24 mouse cellular contexts compared by ENCODE assay signal in genomic region chr8:26590591-26591212, GRCm38 (mm10).
DNase-seq lines count a peak whose midpoint lies in the region; ATAC-seq and TF ChIP-seq lines count a peak whose summit lies in the region.
"Had no signal": no experiment of that assay in that cellular context is flagged by ENCODE, and none has a peak within 500 bp of the region (broad histone marks: within the 10 kb centered on the region; RNA-seq: fewer than 3 reads in every experiment).

No protein-coding gene starts in this region.

- H3K27ac ChIP-seq in midbrain, postnatal 0 days (ENCODE audit: low read depth, low read length) = no peak overlapping the region
- no peak overlapping the region for H3K27ac ChIP-seq in midbrain, embryonic 15.5 days
- no peak overlapping the region for H3K27ac ChIP-seq in intestine, embryonic 15.5 days
- H3K27ac ChIP-seq: forebrain, embryonic 10.5 days; heart, embryonic 15.5 days; hindbrain, embryonic 14.5 days; liver, embryonic 12.5 days; midbrain, embryonic 10.5 days; neural tube, embryonic 12.5 days; stomach, postnatal 0 days had no signal

- no peak overlapping the region for H3K4me3 ChIP-seq in midbrain, postnatal 0 days (ENCODE audit: low read depth, low read length)
- no peak overlapping the region for H3K4me3 ChIP-seq in midbrain, embryonic 15.5 days
- no peak overlapping the region for H3K4me3 ChIP-seq in intestine, embryonic 15.5 days (replicated peaks)
- H3K4me3 ChIP-seq: forebrain, embryonic 10.5 days; heart, embryonic 15.5 days; liver, embryonic 12.5 days; midbrain, embryonic 10.5 days; neural tube, embryonic 12.5 days had no signal

- no peak overlapping the region for H3K9ac ChIP-seq in midbrain, postnatal 0 days (replicated peaks; ENCODE audit: low read length, poor library complexity, severe bottlenecking)
- no peak overlapping the region for H3K9ac ChIP-seq in midbrain, embryonic 15.5 days
- H3K9ac ChIP-seq in intestine, embryonic 15.5 days = no peak overlapping the region
- H3K9ac ChIP-seq: heart, embryonic 15.5 days; hindbrain, embryonic 14.5 days; liver, embryonic 12.5 days; neural tube, embryonic 12.5 days had no signal

- no peak overlapping the region for H3K4me2 ChIP-seq in midbrain, postnatal 0 days (ENCODE audit: low read depth, low read length, poor library complexity, severe bottlenecking)
- no peak overlapping the region for H3K4me2 ChIP-seq in midbrain, embryonic 15.5 days
- H3K4me2 ChIP-seq in intestine, embryonic 15.5 days (replicated peaks) = no peak overlapping the region
- H3K4me2 ChIP-seq: heart, embryonic 15.5 days; hindbrain, embryonic 14.5 days; liver, embryonic 12.5 days; neural tube, embryonic 12.5 days had no signal

- TF ChIP-seq CTCF in midbrain, postnatal 0 days (IDR thresholded peaks at IDR 0.05) = no peak

- peak; percentile 29 to 39 for DNase-seq in cerebellum, postnatal 10 days
- no peak for DNase-seq in cerebellum, adult 11-12 months
- peak; percentile 17 for DNase-seq in midbrain, postnatal 0 days (ENCODE audit: low spot score)
- peak; percentile 38 for DNase-seq in retina, postnatal 1 day
- no peak for DNase-seq in testis, postnatal 14 days (ENCODE audit: low spot score)
- DNase-seq: adrenal gland, postnatal 10 days; B cell, adult 2 months; gastrocnemius, postnatal 36 days; heart, postnatal 36 days; layer of hippocampus, adult 9-11 months; lung, adult 18-20 months; lung, postnatal 10 days had no signal

- WGBS in midbrain, postnatal 0 days = 79% methylated on average over 2 of the region's 2 CpGs
- WGBS in midbrain, embryonic 15.5 days = 75% methylated on average over 2 of the region's 2 CpGs
- WGBS in intestine, embryonic 15.5 days = 78% methylated on average over 2 of the region's 2 CpGs

- no peaks in the 10 kb centered on the region for H3K4me1 ChIP-seq in midbrain, postnatal 0 days (ENCODE audit: insufficient read depth, low read length)
- peaks cover 5% of the 10 kb centered on the region; the same call in 1 of the 2 replicates for H3K4me1 ChIP-seq in midbrain, embryonic 15.5 days
- 0 out of 2 replicates have a peak, but pooled peaks cover 6% of the 10 kb centered on the region for H3K4me1 ChIP-seq in intestine, embryonic 15.5 days (replicated peaks)
- H3K4me1 ChIP-seq: forebrain, embryonic 10.5 days; heart, embryonic 15.5 days; liver, embryonic 12.5 days; midbrain, embryonic 10.5 days had no signal

- ATAC-seq in midbrain, postnatal 0 days (ENCODE audit: low FRiP score) = no peak
- no peak for ATAC-seq in midbrain, embryonic 15.5 days (replicated peaks)
- ATAC-seq in intestine, embryonic 15.5 days = peak; percentile 52; the same call in 1 of the 2 replicates
- ATAC-seq: liver, embryonic 12.5 days; Patski had no signal

- H3K9me3 ChIP-seq in midbrain, postnatal 0 days (ENCODE audit: low read length) = no peaks in the 10 kb centered on the region
- no peaks in the 10 kb centered on the region for H3K9me3 ChIP-seq in midbrain, embryonic 15.5 days
- H3K9me3 ChIP-seq in intestine, embryonic 15.5 days = no peaks in the 10 kb centered on the region
- H3K9me3 ChIP-seq: G1E; heart, embryonic 15.5 days; liver, embryonic 12.5 days; midbrain, embryonic 10.5 days; neural tube, embryonic 12.5 days had no signal

- no peaks in the 10 kb centered on the region for H3K27me3 ChIP-seq in midbrain, postnatal 0 days (ENCODE audit: insufficient read depth, low read length)
- no peaks in the 10 kb centered on the region for H3K27me3 ChIP-seq in midbrain, embryonic 15.5 days (replicated peaks)
- no peaks in the 10 kb centered on the region for H3K27me3 ChIP-seq in intestine, embryonic 15.5 days (replicated peaks)
- H3K27me3 ChIP-seq: CH12.LX; heart, embryonic 15.5 days; liver, embryonic 12.5 days; neural tube, embryonic 12.5 days had no signal

- H3K36me3 ChIP-seq in midbrain, postnatal 0 days (ENCODE audit: insufficient read depth, low read length) = no peaks in the 10 kb centered on the region
- no peaks in the 10 kb centered on the region for H3K36me3 ChIP-seq in midbrain, embryonic 15.5 days (replicated peaks)
- no peaks in the 10 kb centered on the region for H3K36me3 ChIP-seq in intestine, embryonic 15.5 days
- H3K36me3 ChIP-seq: forebrain, embryonic 10.5 days; G1E; heart, embryonic 15.5 days; liver, embryonic 12.5 days; midbrain, embryonic 10.5 days; neural tube, embryonic 12.5 days had no signal

Comparison
In these comparisons a context has a peak if more than half of its experiments do, and no peak if none do; other contexts are left out.
1. DNase-seq: peak in cerebellum, postnatal 10 days (2 of 2), midbrain, postnatal 0 days (single experiment) and retina, postnatal 1 day (single experiment); none in cerebellum, adult 11-12 months (single experiment) and testis, postnatal 14 days (single experiment).